Mouse (Mus musculus): ENCODE measurements around the gene Dtx1. TPM values are rescaled to one million over a fixed set of nuclear protein-coding genes. Genes with fewer than 3 reads are reported as not detected.

The Dtx1 gene
- total RNA-seq, 1 experiment: 13.6 TPM

DNA sequence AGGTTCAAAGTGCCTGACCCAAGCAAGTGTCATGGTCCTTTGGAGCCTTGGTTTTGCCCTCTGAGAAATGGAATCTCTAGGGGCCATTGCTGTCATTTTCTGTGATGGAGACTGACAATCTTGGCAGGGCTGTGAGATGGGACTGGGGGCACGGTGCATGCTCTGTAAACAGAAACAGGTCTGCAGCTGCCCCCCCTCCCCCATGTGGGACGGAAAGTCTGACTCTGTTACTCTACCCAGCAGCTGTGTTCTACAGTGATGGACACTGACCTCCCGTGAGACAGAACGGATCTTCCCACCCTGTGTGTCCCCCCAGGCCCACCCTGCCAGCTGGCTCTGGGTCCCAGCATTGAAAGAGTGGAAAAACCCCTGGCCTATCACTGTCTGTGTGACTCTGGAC is 21.3 kb downstream of the Dtx1 start:
- in situ Hi-C loops (cut with MboI; ENCODE audit: low sequenced_read_pairs in 2 of 2, unreplicated experiment in 2 of 2): no loop called here

GRCm38 (mm10) chr5:120688434-120688833 is 23.3 kb downstream of the Dtx1 start:
- DNase-seq (ENCODE audit: low read depth, low spot score): no peak
- no peaks in the 10 kb centered on the region for H3K9me3 ChIP-seq (ENCODE audit: control insufficient read depth, insufficient read depth, low read depth, low read length)
- H3K36me3 ChIP-seq (ENCODE audit: control insufficient read depth, insufficient read depth, low read length, poor library complexity, severe bottlenecking): no peaks in the 10 kb centered on the region
- H3K9ac ChIP-seq (ENCODE audit: insufficient read depth, low read depth, low read length, poor library complexity, severe bottlenecking): peak overlapping the region; percentile 22; the same call in 1 of the 2 replicates
- TF ChIP-seq HCFC1 (IDR thresholded peaks at IDR 0.05; ENCODE audit: borderline replicate concordance, insufficient read depth, low read length) (no peak), MAFK (IDR thresholded peaks at IDR 0.05; ENCODE audit: insufficient read depth, low read depth, low read length) (no peak), CHD2 (IDR thresholded peaks at IDR 0.05; ENCODE audit: low read depth, low read length) (no peak), ZNF384 (IDR thresholded peaks at IDR 0.05; ENCODE audit: low read depth, low read length) (no peak), ZC3H11A (IDR thresholded peaks at IDR 0.05; ENCODE audit: borderline replicate concordance, low read depth, low read length) (no peak)
- no peak overlapping the region for H3K27ac ChIP-seq (ENCODE audit: insufficient read depth, low read depth, low read length, poor library complexity, severe bottlenecking)
- in situ Hi-C loops (cut with MboI; ENCODE audit: low sequenced_read_pairs in 2 of 2, unreplicated experiment in 2 of 2): no loop called here
- peaks cover 2 to 25% of the 10 kb centered on the region in 2 experiments; a peak in 3 of 4 replicates for H3K4me1 ChIP-seq (ENCODE audit: control insufficient read depth in 2 of 2, insufficient read depth in 2 of 2, low read length in 2 of 2, poor library complexity in 1 of 2)
- H3K4me3 ChIP-seq (ENCODE audit: insufficient read depth in 1 of 2, low read depth in 1 of 2, low read length in 2 of 2, poor library complexity in 1 of 2, severe bottlenecking in 1 of 2): no peak overlapping the region; a peak in 2 of 4 replicates

More for the DNA sequence above, 21.3 kb downstream of the Dtx1 start:
- H3K4me3 ChIP-seq (ENCODE audit: insufficient read depth in 1 of 2, low read depth in 1 of 2, low read length in 2 of 2, poor library complexity in 1 of 2, severe bottlenecking in 1 of 2): no peak overlapping the region
- H3K4me1 ChIP-seq (ENCODE audit: control insufficient read depth in 2 of 2, insufficient read depth in 2 of 2, low read length in 2 of 2, poor library complexity in 1 of 2): peaks cover 2 to 25% of the 10 kb centered on the region in 2 experiments; a peak in 2 of 4 replicates
- no peak overlapping the region for H3K9ac ChIP-seq (ENCODE audit: insufficient read depth, low read depth, low read length, poor library complexity, severe bottlenecking)
- no peak for DNase-seq (ENCODE audit: low read depth, low spot score)
- no peaks in the 10 kb centered on the region for H3K9me3 ChIP-seq (ENCODE audit: control insufficient read depth, insufficient read depth, low read depth, low read length)
- no peak overlapping the region for H3K27ac ChIP-seq (ENCODE audit: insufficient read depth, low read depth, low read length, poor library complexity, severe bottlenecking)
- TF ChIP-seq ZNF384 (IDR thresholded peaks at IDR 0.05; ENCODE audit: low read depth, low read length): no peak
- no peak for TF ChIP-seq HCFC1 (IDR thresholded peaks at IDR 0.05; ENCODE audit: borderline replicate concordance, insufficient read depth, low read length)
- TF ChIP-seq CHD2 (IDR thresholded peaks at IDR 0.05; ENCODE audit: low read depth, low read length): no peak
- no peak for TF ChIP-seq ZC3H11A (IDR thresholded peaks at IDR 0.05; ENCODE audit: borderline replicate concordance, low read depth, low read length)
- TF ChIP-seq MAFK (IDR thresholded peaks at IDR 0.05; ENCODE audit: insufficient read depth, low read depth, low read length): no peak
- no peaks in the 10 kb centered on the region for H3K36me3 ChIP-seq (ENCODE audit: control insufficient read depth, insufficient read depth, low read length, poor library complexity, severe bottlenecking)

GRCm38 (mm10) chr5:120687897-120688296 is 23.8 kb downstream of the Dtx1 start:
- peaks cover 2 to 25% of the 10 kb centered on the region in 2 experiments; a peak in 3 of 4 replicates for H3K4me1 ChIP-seq (ENCODE audit: control insufficient read depth in 2 of 2, insufficient read depth in 2 of 2, low read length in 2 of 2, poor library complexity in 1 of 2)
- DNase-seq (ENCODE audit: low read depth, low spot score): no peak
- in situ Hi-C loops (cut with MboI; ENCODE audit: low sequenced_read_pairs in 2 of 2, unreplicated experiment in 2 of 2): no loop called here
- no peaks in the 10 kb centered on the region for H3K9me3 ChIP-seq (ENCODE audit: control insufficient read depth, insufficient read depth, low read depth, low read length)
- H3K36me3 ChIP-seq (ENCODE audit: control insufficient read depth, insufficient read depth, low read length, poor library complexity, severe bottlenecking): no peaks in the 10 kb centered on the region
- H3K9ac ChIP-seq (ENCODE audit: insufficient read depth, low read depth, low read length, poor library complexity, severe bottlenecking): no peak overlapping the region
- TF ChIP-seq HCFC1 (IDR thresholded peaks at IDR 0.05; ENCODE audit: borderline replicate concordance, insufficient read depth, low read length) (no peak), MAFK (IDR thresholded peaks at IDR 0.05; ENCODE audit: insufficient read depth, low read depth, low read length) (no peak), ZNF384 (IDR thresholded peaks at IDR 0.05; ENCODE audit: low read depth, low read length) (no peak), CHD2 (IDR thresholded peaks at IDR 0.05; ENCODE audit: low read depth, low read length) (no peak), ZC3H11A (IDR thresholded peaks at IDR 0.05; ENCODE audit: borderline replicate concordance, low read depth, low read length) (no peak)
- H3K27ac ChIP-seq (ENCODE audit: insufficient read depth, low read depth, low read length, poor library complexity, severe bottlenecking): no peak overlapping the region
- H3K4me3 ChIP-seq (ENCODE audit: insufficient read depth in 1 of 2, low read depth in 1 of 2, low read length in 2 of 2, poor library complexity in 1 of 2, severe bottlenecking in 1 of 2): no peak overlapping the region

- in situ Hi-C loops (cut with MboI; ENCODE audit: low sequenced_read_pairs in 2 of 2, unreplicated experiment in 2 of 2): no loop called here
- Histone ChIP-seq H3K4me1 (ENCODE audit: control insufficient read depth in 2 of 2, insufficient read depth in 2 of 2, low read length in 2 of 2, poor library complexity in 1 of 2) (peaks cover 2 to 25% of the 10 kb centered on the region in 2 experiments; a peak in 3 of 4 replicates), H3K9me3 (ENCODE audit: control insufficient read depth, insufficient read depth, low read depth, low read length) (no peaks in the 10 kb centered on the region), H3K27ac (ENCODE audit: insufficient read depth, low read depth, low read length, poor library complexity, severe bottlenecking) (no peak overlapping the region), H3K36me3 (ENCODE audit: control insufficient read depth, insufficient read depth, low read length, poor library complexity, severe bottlenecking) (no peaks in the 10 kb centered on the region), H3K4me3 (ENCODE audit: insufficient read depth in 1 of 2, low read depth in 1 of 2, low read length in 2 of 2, poor library complexity in 1 of 2, severe bottlenecking in 1 of 2) (no peak overlapping the region), H3K9ac (ENCODE audit: insufficient read depth, low read depth, low read length, poor library complexity, severe bottlenecking) (no peak overlapping the region)
- TF ChIP-seq ZC3H11A (IDR thresholded peaks at IDR 0.05; ENCODE audit: borderline replicate concordance, low read depth, low read length): no peak
- TF ChIP-seq HCFC1 (IDR thresholded peaks at IDR 0.05; ENCODE audit: borderline replicate concordance, insufficient read depth, low read length): no peak
- no peak for TF ChIP-seq CHD2 (IDR thresholded peaks at IDR 0.05; ENCODE audit: low read depth, low read length)
- TF ChIP-seq MAFK (IDR thresholded peaks at IDR 0.05; ENCODE audit: insufficient read depth, low read depth, low read length): no peak
- no peak for TF ChIP-seq ZNF384 (IDR thresholded peaks at IDR 0.05; ENCODE audit: low read depth, low read length)
- no peak for DNase-seq (ENCODE audit: low read depth, low spot score)
Observed at GRCm38 (mm10) chr5:120687484-120687851, 24.3 kb downstream of the Dtx1 start.
